Mouse (Mus musculus) forebrain, embryonic 11.5 days (tissue): Measurements from ENCODE around the gene B3galt1. TPM values are rescaled to one million over a fixed set of nuclear protein-coding genes. Genes with fewer than 3 reads are reported as not detected.

Experiments
- ATAC-seq: fragments of 200-750 bp; cut with Nextera tagmentation; replicated peaks from 2 replicates; pipeline ENCODE4 v1.8.0; 2017; ENCODE audit warnings: moderate TSS enrichment; ENCODE audit not compliant: low FRiP score
- DNase-seq: peaks from one replicate; pipeline ENCODE4 v3.0.0-alpha.2; 2017; ENCODE audit warnings: low spot score
- H3K27ac ChIP-seq: fragments of 300-500 bp; sonication (generic); 2 replicates; pipeline ENCODE4 v1.5.1; 2014; ENCODE audit warnings: low read depth, low read length
- H3K27me3 ChIP-seq: fragments of 300-500 bp; sonication (generic); 2 replicates; pipeline ENCODE4 v1.6.1; 2014; ENCODE audit warnings: mild to moderate bottlenecking, low read length, mixed read lengths; ENCODE audit not compliant: control insufficient read depth, insufficient read depth
- H3K36me3 ChIP-seq: fragments of 300-500 bp; sonication (generic); 2 replicates; pipeline ENCODE4 v1.6.1; 2014; ENCODE audit warnings: mild to moderate bottlenecking, low read length, moderate library complexity, mixed read lengths; ENCODE audit not compliant: control insufficient read depth, insufficient read depth
- H3K4me1 ChIP-seq: fragments of 300-500 bp; sonication (generic); replicated peaks from 2 replicates; pipeline ENCODE4 v1.6.1; 2014; ENCODE audit warnings: low read length, mixed read lengths; ENCODE audit not compliant: control insufficient read depth, insufficient read depth
- H3K4me2 ChIP-seq: fragments of 300-500 bp; sonication (generic); 2 replicates; pipeline ENCODE4 v1.6.1; 2014; ENCODE audit warnings: low read depth, mild to moderate bottlenecking, low read length, moderate library complexity, mixed read lengths; ENCODE audit not compliant: severe bottlenecking
- H3K4me3 ChIP-seq: fragments of 300-500 bp; sonication (generic); 2 replicates; pipeline ENCODE4 v1.5.1; 2014; ENCODE audit warnings: low read depth, low read length
- H3K9ac ChIP-seq: fragments of 300-500 bp; sonication (generic); 2 replicates; pipeline ENCODE4 v1.6.1; 2014; ENCODE audit warnings: low read length
- H3K9me3 ChIP-seq: fragments of 300-500 bp; sonication (generic); 2 replicates; pipeline ENCODE4 v1.6.1; 2016; ENCODE audit warnings: low read length, mixed read lengths; ENCODE audit not compliant: control insufficient read depth
- WGBS: fragments of 180-500 bp; shearing (Covaris S2); extraction: QIAGEN DNeasy Blood & Tissue Kit; methylation state at CpG from one replicate; pipeline ENCODE4 v1.1.7; 2014; 5-methylcytosine and 5-hydroxymethylcytosine counted together
- polyA plus RNA-seq: library from polyadenylated mRNA; unstranded; fragments of >200 nt; fragmentation: Nextera tagmentation; extraction: Ambion mirVana; gene quantifications from 2 replicates; pipeline ENCODE4 v1.2.1, GENCODE M21; 2014

Gene B3galt1
- polyA plus RNA-seq, 1 experiment from 2014 or later = 13.4 TPM

DNA sequence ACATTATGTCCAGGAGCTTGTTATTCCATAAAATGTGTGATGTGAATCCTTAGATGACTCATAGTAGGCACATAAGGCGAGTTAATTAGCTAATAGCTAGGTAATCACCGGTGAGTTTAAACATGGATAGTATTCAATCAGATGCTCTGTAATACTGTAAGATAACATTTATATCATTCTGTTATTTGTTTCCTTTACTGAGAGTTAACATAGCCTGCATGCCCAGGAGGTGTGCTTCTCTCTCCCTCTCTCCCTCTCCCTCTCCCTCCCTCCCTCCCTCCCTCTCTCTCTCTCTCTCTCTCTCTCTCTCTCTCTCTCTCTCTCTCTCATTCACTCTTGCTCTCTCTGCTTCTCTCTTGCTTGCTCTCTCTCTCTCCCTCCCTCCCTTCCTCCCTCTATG is 292.7 kb downstream of the B3galt1 start:
- no peak for DNase-seq
- H3K4me1 ChIP-seq = no peaks in the 10 kb centered on the region
- no peak overlapping the region for H3K4me3 ChIP-seq
- no peak for ATAC-seq
- no peak overlapping the region for H3K9ac ChIP-seq
- no peaks in the 10 kb centered on the region for H3K36me3 ChIP-seq
- H3K4me2 ChIP-seq = no peak overlapping the region
- no peak overlapping the region for H3K27ac ChIP-seq
- H3K27me3 ChIP-seq = no peaks in the 10 kb centered on the region
- WGBS = 95% methylated on average over 2 of the region's 2 CpGs
- no peaks in the 10 kb centered on the region for H3K9me3 ChIP-seq

DNA sequence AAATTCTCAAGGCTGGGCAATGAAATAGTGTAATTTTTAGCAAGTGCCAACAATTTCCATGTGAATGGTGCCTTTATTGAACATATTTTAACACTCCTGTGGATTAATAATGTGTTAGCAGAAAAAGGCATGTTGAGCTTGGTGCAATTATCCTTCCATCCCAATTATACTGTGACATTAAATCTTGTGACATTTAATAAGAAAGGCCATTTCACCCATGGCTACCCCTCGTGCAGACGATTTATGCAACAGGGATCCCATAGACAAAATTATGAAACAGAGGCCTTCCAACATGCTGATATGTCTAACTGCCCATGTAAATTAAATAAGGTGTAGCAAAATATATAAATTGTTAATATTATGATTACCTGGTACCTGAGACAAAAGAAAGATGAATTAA is 293.3 kb downstream of the B3galt1 start:
- 77% methylated on average over 2 of the region's 2 CpGs for WGBS
- Histone ChIP-seq H3K9me3 (no peaks in the 10 kb centered on the region), H3K9ac (no peak overlapping the region), H3K36me3 (no peaks in the 10 kb centered on the region), H3K4me2 (no peak overlapping the region), H3K4me1 (no peaks in the 10 kb centered on the region), H3K27me3 (no peaks in the 10 kb centered on the region), H3K27ac (no peak overlapping the region), H3K4me3 (no peak overlapping the region)
- no peak for ATAC-seq
- no peak for DNase-seq

DNA sequence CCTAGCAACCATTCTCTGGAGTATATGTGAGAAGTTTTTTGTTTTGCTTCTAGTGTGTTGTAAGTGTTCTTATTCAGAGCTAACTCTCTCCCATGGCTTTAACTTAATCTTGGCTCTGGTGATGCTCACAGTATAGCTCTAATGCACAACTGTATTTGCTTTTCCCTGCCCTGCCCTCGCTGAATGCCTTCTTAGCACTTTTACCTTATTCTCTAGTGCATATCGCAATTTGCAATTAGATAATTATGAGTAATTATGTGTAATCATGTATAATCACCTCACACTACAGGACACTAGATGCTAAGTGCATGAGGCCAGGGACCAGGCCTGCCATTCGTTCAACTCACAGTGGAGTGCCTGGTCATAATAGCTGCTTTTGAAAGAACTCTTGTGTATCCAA is 307.7 kb downstream of the B3galt1 start:
- ATAC-seq (no peak; the same call in 1 of the 2 replicates), DNase-seq (no peak)
- Histone ChIP-seq H3K9me3 (no peaks in the 10 kb centered on the region), H3K4me2 (no peak overlapping the region), H3K4me3 (no peak overlapping the region), H3K36me3 (no peaks in the 10 kb centered on the region), H3K27me3 (no peaks in the 10 kb centered on the region), H3K9ac (no peak overlapping the region), H3K27ac (no peak overlapping the region), H3K4me1 (no peaks in the 10 kb centered on the region)
- WGBS = 65% methylated on average over 3 of the region's 3 CpGs

DNA sequence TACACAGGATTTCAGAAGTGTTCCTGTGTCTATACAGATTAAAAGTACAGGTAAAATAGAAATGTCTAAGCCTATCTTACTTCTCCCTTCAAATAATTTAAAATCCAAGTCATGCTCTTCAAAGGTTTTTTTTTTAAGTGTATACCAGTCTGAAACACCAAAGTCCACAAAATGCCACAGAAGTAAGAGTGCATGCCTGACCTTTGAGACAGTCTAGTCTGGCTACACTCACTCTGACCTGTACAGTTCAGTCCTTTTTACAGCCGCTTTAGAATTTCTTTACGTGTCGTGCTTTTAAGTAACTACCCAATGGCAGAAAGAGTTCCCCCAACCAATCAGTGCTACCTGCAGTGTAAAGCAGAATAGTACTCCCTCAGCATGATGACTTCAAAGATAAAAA is 314.2 kb downstream of the B3galt1 start:
- ATAC-seq (no peak), DNase-seq (no peak)
- H3K4me1 ChIP-seq = no peaks in the 10 kb centered on the region
- H3K27me3 ChIP-seq = no peaks in the 10 kb centered on the region
- 83% methylated on average over 3 of the region's 3 CpGs for WGBS
- H3K27ac ChIP-seq = no peak overlapping the region
- H3K36me3 ChIP-seq = no peaks in the 10 kb centered on the region
- H3K9ac ChIP-seq = no peak overlapping the region
- H3K4me3 ChIP-seq = no peak overlapping the region
- H3K4me2 ChIP-seq = no peak overlapping the region
- no peaks in the 10 kb centered on the region for H3K9me3 ChIP-seq

DNA sequence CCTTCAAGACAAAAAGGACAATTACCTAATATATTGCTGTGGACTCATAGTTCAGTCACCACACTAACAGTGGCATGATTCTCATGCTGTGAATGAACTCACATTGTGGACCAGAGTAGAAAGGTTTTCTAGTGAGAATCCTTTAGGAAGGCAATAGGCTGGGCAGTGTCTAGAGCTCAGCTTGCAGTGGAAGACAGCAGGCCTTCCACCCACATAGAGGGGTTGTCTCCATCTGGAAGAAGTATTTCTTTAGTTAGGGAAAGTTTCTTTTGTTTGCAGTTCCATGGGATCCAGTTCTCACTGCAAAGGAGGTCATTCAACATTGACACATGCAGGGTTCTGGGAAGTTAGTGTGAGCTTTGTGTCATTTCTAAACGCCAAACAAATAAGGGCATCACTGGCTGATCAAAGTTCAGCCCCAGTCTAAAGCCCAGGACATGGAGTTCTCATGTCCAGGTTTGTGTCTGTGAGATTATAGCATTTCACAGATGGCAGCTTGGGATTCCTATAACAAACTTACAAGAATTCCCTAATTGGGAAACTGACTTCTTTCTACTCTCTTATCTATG is 316.1 kb downstream of the B3galt1 start:
- H3K36me3 ChIP-seq = no peaks in the 10 kb centered on the region
- no peak for DNase-seq
- 81% methylated on average over 1 of the region's 1 CpGs for WGBS
- H3K27me3 ChIP-seq = no peaks in the 10 kb centered on the region
- H3K4me1 ChIP-seq = no peaks in the 10 kb centered on the region
- no peak for ATAC-seq
- H3K4me2 ChIP-seq = no peak overlapping the region
- no peak overlapping the region for H3K27ac ChIP-seq
- no peaks in the 10 kb centered on the region for H3K9me3 ChIP-seq
- H3K4me3 ChIP-seq = no peak overlapping the region
- no peak overlapping the region for H3K9ac ChIP-seq

DNA sequence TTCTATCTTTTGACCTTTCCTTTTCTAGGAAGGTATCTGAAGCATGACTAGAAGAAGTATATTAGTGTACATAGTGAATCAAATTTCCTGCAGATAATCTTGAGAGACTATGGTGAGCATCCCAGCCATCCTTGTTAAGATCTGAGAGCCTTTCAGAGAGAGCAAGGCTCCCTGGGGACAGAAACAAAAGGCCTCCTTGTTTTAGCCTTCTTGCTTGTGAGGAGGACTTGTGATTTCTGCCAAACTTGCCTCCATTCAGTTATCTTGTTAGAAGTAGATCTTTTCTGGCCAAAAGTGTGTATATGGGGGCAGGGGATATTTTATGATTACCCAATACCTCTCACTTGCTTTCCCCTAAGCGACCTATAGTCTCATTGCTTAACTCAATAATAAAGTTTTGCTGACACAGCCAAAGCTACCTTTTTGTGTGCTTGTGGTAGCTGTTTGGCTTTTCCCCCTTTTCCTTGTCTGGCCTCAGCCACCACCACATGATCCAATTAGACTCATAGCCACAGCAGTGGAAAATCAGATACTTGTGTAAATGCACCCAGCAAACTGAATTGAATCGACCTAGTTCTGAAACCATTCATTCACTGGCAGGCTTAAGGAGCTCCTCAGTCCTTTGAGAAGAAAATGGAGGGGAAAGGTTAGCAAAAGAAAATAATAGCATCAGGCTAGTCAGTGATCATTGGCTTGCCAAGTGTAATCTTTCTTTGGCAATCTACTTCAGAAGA is 332.5 kb downstream of the B3galt1 start:
- ATAC-seq (peak; percentile 51), DNase-seq (no peak)
- no peaks in the 10 kb centered on the region for H3K27me3 ChIP-seq
- H3K9me3 ChIP-seq = no peaks in the 10 kb centered on the region
- H3K36me3 ChIP-seq = no peaks in the 10 kb centered on the region
- no peak overlapping the region for H3K9ac ChIP-seq
- 19% methylated on average over 2 of the region's 2 CpGs for WGBS
- no peak overlapping the region for H3K27ac ChIP-seq
- no peak overlapping the region for H3K4me3 ChIP-seq
- H3K4me1 ChIP-seq = peaks cover 5% of the 10 kb centered on the region; the same call in 1 of the 2 replicates
- H3K4me2 ChIP-seq = no peak overlapping the region

DNA sequence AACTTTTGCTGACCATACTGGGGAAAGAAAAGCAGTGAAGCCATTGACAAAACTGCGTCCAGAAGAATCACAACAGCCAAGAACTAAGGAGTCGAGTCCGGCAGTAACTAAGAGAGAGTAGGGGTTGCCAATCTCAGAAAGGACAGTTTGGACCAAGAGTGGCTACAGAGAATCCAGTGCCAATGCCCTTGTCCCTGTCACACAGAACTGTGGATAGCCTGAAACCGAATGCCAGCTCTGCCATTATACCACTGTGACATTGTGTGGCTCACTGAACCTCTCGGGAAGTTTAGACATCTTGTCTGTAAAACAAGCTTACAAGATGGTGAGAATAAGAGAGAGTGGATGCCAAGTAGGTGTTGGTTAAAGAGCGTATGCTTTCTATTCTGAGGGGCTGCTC is 335.9 kb downstream of the B3galt1 start:
- Histone ChIP-seq H3K27ac (no peak overlapping the region), H3K4me3 (no peak overlapping the region), H3K9ac (no peak overlapping the region), H3K36me3 (no peaks in the 10 kb centered on the region), H3K9me3 (no peaks in the 10 kb centered on the region), H3K4me1 (peaks cover 6% of the 10 kb centered on the region; the same call in 1 of the 2 replicates), H3K4me2 (no peak overlapping the region), H3K27me3 (no peaks in the 10 kb centered on the region)
- ATAC-seq (no peak), DNase-seq (no peak)
- 71% methylated on average over 6 of the region's 6 CpGs for WGBS

DNA sequence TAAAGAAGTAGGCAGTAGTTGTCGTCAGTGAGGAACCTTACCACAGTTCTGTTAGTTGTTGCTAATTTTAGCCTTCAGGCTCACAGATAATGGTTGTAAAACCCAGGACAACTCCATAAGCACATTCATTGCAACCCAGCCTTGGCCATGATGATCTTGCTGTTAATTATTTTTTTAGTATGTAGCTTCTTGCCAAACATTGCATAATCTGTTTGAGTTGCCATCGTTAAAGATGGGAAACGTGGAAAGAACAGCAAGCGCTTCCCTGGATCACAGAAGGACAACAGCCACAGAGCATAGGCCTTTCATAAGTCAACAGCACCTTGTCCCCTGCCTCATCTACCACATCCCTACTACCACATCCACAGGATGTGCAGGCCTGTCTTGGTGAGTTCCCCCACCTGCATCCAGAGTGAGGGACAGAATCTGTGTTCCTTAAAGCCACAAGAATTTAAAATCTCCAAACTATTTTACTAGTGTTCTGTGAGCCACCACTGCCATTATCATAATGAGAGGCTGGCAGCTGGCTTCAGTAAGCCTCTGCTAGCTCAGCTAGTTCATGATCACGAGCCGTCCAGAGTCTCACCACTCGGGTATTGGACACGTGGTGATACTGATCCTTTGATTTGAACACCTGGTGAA is 337.1 kb downstream of the B3galt1 start:
- ATAC-seq = no peak
- no peaks in the 10 kb centered on the region for H3K27me3 ChIP-seq
- no peaks in the 10 kb centered on the region for H3K9me3 ChIP-seq
- H3K4me3 ChIP-seq = no peak overlapping the region
- H3K4me2 ChIP-seq = no peak overlapping the region
- DNase-seq = no peak
- WGBS = 69% methylated on average over 8 of the region's 8 CpGs
- H3K36me3 ChIP-seq = no peaks in the 10 kb centered on the region
- H3K9ac ChIP-seq = no peak overlapping the region
- peaks cover 6% of the 10 kb centered on the region; the same call in 1 of the 2 replicates for H3K4me1 ChIP-seq
- H3K27ac ChIP-seq = no peak overlapping the region
